Mouse (Mus musculus): ENCODE measurements at regions not wholly inside any gene's neighbourhood (a gene's known extent, or its start where the extent isn't known, plus 50 kb on each side); places are given as distances from the start of the nearest gene placed in this dataset.

DNA sequence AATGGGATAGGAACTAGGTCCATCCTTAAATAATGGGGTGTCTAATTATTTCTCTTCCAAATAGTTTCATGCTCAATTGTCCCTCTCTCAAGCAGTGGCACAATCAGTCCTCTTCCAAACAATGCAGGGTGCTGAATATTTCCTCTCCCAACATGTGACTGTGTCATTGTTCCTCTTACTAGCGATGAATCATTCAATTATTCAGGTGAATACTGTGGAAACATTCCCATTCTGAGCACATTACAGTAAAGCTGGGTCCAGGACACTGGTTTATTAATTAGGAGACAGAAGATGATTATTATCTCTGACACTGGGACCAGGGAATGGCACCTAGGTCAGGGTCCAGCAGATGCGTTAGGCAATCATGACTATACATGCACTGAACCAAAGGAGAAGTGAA lies 532.6 kb upstream of the Large1 start:
- no peak overlapping the region for H3K9ac ChIP-seq (ENCODE audit: control insufficient read depth, low read depth, low read length, poor library complexity, severe bottlenecking)
- TF ChIP-seq USF1 (IDR thresholded peaks at IDR 0.05; ENCODE audit: low read depth, low read length) (no peak), MYC (IDR thresholded peaks at IDR 0.05; ENCODE audit: low read depth, low read length) (no peak), POLR2AphosphoS5 (IDR thresholded peaks at IDR 0.05; ENCODE audit: borderline replicate concordance, low read depth, low read length) (no peak), POLR2AphosphoS2 (IDR thresholded peaks at IDR 0.05; ENCODE audit: low read length) (no peak), MXI1 (IDR thresholded peaks at IDR 0.05; ENCODE audit: low read depth, low read length) (no peak), MAFK (IDR thresholded peaks at IDR 0.05; ENCODE audit: borderline replicate concordance, low read depth, low read length) (no peak), ETS1 (IDR thresholded peaks at IDR 0.05; ENCODE audit: low read depth, low read length) (no peak), SMC3 (IDR thresholded peaks at IDR 0.05; ENCODE audit: low read depth, low read length) (no peak), NELFE (IDR thresholded peaks at IDR 0.05; ENCODE audit: low read depth, low read length) (no peak), BHLHE40 (IDR thresholded peaks at IDR 0.05; ENCODE audit: borderline replicate concordance, low read depth, low read length) (no peak), ZMIZ1 (IDR thresholded peaks at IDR 0.05; ENCODE audit: low read depth, low read length) (no peak), ELF1 (IDR thresholded peaks at IDR 0.05; ENCODE audit: low read depth, low read length) (no peak), CHD2 (IDR thresholded peaks at IDR 0.05; ENCODE audit: low read length) (no peak), MAZ (IDR thresholded peaks at IDR 0.05; ENCODE audit: low read depth, low read length) (no peak), TAL1 (IDR thresholded peaks at IDR 0.05; ENCODE audit: low read length) (no peak), USF2 (IDR thresholded peaks at IDR 0.05; ENCODE audit: borderline replicate concordance in 1 of 2, insufficient read depth in 1 of 2, low read depth in 1 of 2, low read length in 2 of 2) (no peak), TBP (IDR thresholded peaks at IDR 0.05; ENCODE audit: low read depth, low read length) (no peak)
- no peaks in the 10 kb centered on the region for H3K4me1 ChIP-seq (ENCODE audit: control insufficient read depth in 1 of 2, insufficient read depth in 2 of 2, low read length in 2 of 2)
- no peak for DNase-seq (ENCODE audit: low read depth, low spot score)
- H3K36me3 ChIP-seq (ENCODE audit: control insufficient read depth in 1 of 2, insufficient read depth in 2 of 2, low read length in 2 of 2): no peaks in the 10 kb centered on the region
- H3K27ac ChIP-seq (ENCODE audit: control insufficient read depth, low read depth, low read length): no peak overlapping the region
- no peaks in the 10 kb centered on the region for H3K9me3 ChIP-seq (replicated peaks; ENCODE audit: insufficient read depth, low read length)
- H3K79me2 ChIP-seq (ENCODE audit: control insufficient read depth, insufficient read depth, low read length, poor library complexity): no peaks in the 10 kb centered on the region
- no peak overlapping the region for H3K4me3 ChIP-seq (ENCODE audit: control insufficient read depth in 1 of 2, insufficient read depth in 1 of 2, low read depth in 2 of 2, low read length in 2 of 2)
- no peaks in the 10 kb centered on the region for H3K27me3 ChIP-seq (ENCODE audit: control insufficient read depth in 1 of 2, insufficient read depth in 2 of 2, low read length in 2 of 2)

DNA sequence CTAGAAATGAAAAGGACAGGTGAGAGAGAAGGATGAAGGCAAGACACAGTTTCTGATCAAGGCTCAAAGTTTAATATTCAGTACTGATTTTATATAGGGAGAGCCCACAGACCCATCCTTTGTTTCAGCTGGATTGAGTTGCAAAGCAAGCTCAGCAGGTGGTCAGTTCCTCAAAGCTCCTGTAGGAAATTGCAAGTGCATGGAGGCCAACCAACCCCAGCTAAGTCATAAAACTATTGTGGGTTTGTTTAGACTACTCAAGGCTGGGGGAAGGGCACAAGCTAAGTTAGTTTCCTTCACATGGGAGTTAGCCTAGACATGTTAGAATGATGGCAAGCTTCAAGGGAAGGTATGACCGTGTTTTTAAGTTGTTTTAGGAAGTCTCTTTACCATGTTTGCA lies 528.3 kb upstream of the Large1 start:
- Histone ChIP-seq H3K79me2 (ENCODE audit: control insufficient read depth, insufficient read depth, low read length, poor library complexity) (no peaks in the 10 kb centered on the region), H3K27ac (ENCODE audit: control insufficient read depth, low read depth, low read length) (no peak overlapping the region), H3K9me3 (replicated peaks; ENCODE audit: insufficient read depth, low read length) (no peaks in the 10 kb centered on the region), H3K27me3 (ENCODE audit: control insufficient read depth in 1 of 2, insufficient read depth in 2 of 2, low read length in 2 of 2) (no peaks in the 10 kb centered on the region), H3K36me3 (ENCODE audit: control insufficient read depth in 1 of 2, insufficient read depth in 2 of 2, low read length in 2 of 2) (no peaks in the 10 kb centered on the region), H3K9ac (ENCODE audit: control insufficient read depth, low read depth, low read length, poor library complexity, severe bottlenecking) (no peak overlapping the region), H3K4me3 (ENCODE audit: control insufficient read depth in 1 of 2, insufficient read depth in 1 of 2, low read depth in 2 of 2, low read length in 2 of 2) (no peak overlapping the region), H3K4me1 (ENCODE audit: control insufficient read depth in 1 of 2, insufficient read depth in 2 of 2, low read length in 2 of 2) (no peaks in the 10 kb centered on the region)
- DNase-seq (ENCODE audit: low read depth, low spot score): no peak
- TF ChIP-seq KAT2A (conservative IDR thresholded peaks at IDR 0.05; ENCODE audit: low read depth, low read length) (no peak), BHLHE40 (IDR thresholded peaks at IDR 0.05; ENCODE audit: borderline replicate concordance, low read depth, low read length) (no peak), CTCF (IDR thresholded peaks at IDR 0.05 in 2 of 3, conservative IDR thresholded peaks at IDR 0.05 in 1 of 3; ENCODE audit: control insufficient read depth in 1 of 3, insufficient read depth in 1 of 3, low read depth in 2 of 3, low read length in 3 of 3, poor library complexity in 1 of 3, severe bottlenecking in 1 of 3) (no peak), MXI1 (IDR thresholded peaks at IDR 0.05; ENCODE audit: low read depth, low read length) (no peak), MAFK (IDR thresholded peaks at IDR 0.05; ENCODE audit: borderline replicate concordance, low read depth, low read length) (no peak), POLR2AphosphoS2 (IDR thresholded peaks at IDR 0.05; ENCODE audit: low read length) (no peak), EP300 (IDR thresholded peaks at IDR 0.05; ENCODE audit: low read depth in 1 of 2, low read length in 2 of 2) (no peak), GATA1 (IDR thresholded peaks at IDR 0.05; ENCODE audit: low read depth, low read length) (no peak), USF2 (IDR thresholded peaks at IDR 0.05; ENCODE audit: borderline replicate concordance in 1 of 2, insufficient read depth in 1 of 2, low read depth in 1 of 2, low read length in 2 of 2) (no peak), TCF12 (IDR thresholded peaks at IDR 0.05; ENCODE audit: low read depth, low read length) (no peak), GABPA (IDR thresholded peaks at IDR 0.05; ENCODE audit: low read depth, low read length) (no peak)

All from MEL (cell line).